Mouse (Mus musculus) embryonic facial prominence, embryonic 14.5 days (tissue): ENCODE results near the gene Smpd3. TPM values are rescaled to one million over a fixed set of nuclear protein-coding genes. Genes with fewer than 3 reads are reported as not detected.

Source experiments
- ATAC-seq: fragments of 200-750 bp; cut with Nextera tagmentation; 2 replicates; pipeline ENCODE4 v1.8.0; 2017; ENCODE audit warnings: low read depth, moderate number of reproducible peaks, moderate TSS enrichment
- DNase-seq: peaks from one replicate; pipeline ENCODE4 v3.0.0-alpha.2; 2015; ENCODE audit warnings: low spot score
- H3K27ac ChIP-seq: fragments of 300-500 bp; sonication (generic); replicated peaks from 2 replicates; pipeline ENCODE4 v1.5.1; 2014; ENCODE audit warnings: low read depth, mild to moderate bottlenecking, low read length, moderate library complexity
- H3K27me3 ChIP-seq: fragments of 300-500 bp; sonication (generic); replicated peaks from 2 replicates; pipeline ENCODE4 v1.6.1; 2014; ENCODE audit warnings: low read length; ENCODE audit not compliant: control insufficient read depth, insufficient read depth
- H3K36me3 ChIP-seq: fragments of 300-500 bp; sonication (generic); 2 replicates; pipeline ENCODE4 v1.6.1; 2014; ENCODE audit warnings: low read length, mixed read lengths; ENCODE audit not compliant: control insufficient read depth, insufficient read depth
- H3K4me1 ChIP-seq: fragments of 300-500 bp; sonication (generic); 2 replicates; pipeline ENCODE4 v1.6.1; 2014; ENCODE audit warnings: antibody characterized with exemption, low read length; ENCODE audit not compliant: control insufficient read depth, insufficient read depth
- H3K4me2 ChIP-seq: fragments of 300-500 bp; sonication (generic); 2 replicates; pipeline ENCODE4 v1.6.1; 2014; ENCODE audit warnings: low read depth, mild to moderate bottlenecking, low read length, moderate library complexity, mixed read lengths
- H3K4me3 ChIP-seq: fragments of 300-500 bp; sonication (generic); 2 replicates; pipeline ENCODE4 v1.5.1; 2014; ENCODE audit warnings: low read depth, mild to moderate bottlenecking, low read length
- H3K9ac ChIP-seq: fragments of 300-500 bp; sonication (generic); 2 replicates; pipeline ENCODE4 v1.6.1; 2014; ENCODE audit warnings: low read depth, mild to moderate bottlenecking, low read length, moderate library complexity, mixed read lengths
- H3K9me3 ChIP-seq: fragments of 300-500 bp; sonication (generic); 2 replicates; pipeline ENCODE4 v1.6.1; 2016; ENCODE audit warnings: low read length; ENCODE audit not compliant: control insufficient read depth
- WGBS: fragments of 180-500 bp; shearing (Covaris S2); extraction: QIAGEN DNeasy Blood & Tissue Kit; methylation state at CpG from one replicate; pipeline ENCODE4 v1.1.7; 2014; 5-methylcytosine and 5-hydroxymethylcytosine counted together
- polyA plus RNA-seq: library from polyadenylated mRNA; unstranded; fragments of >200 nt; fragmentation: Nextera tagmentation; extraction: Ambion mirVana; gene quantifications from 2 replicates; pipeline ENCODE4 v1.2.1, GENCODE M21; 2014

The Smpd3 gene
- polyA plus RNA-seq, 1 experiment from 2014 or later: 36.3 TPM

- WGBS: 83% methylated on average over 3 of the region's 3 CpGs
- DNase-seq (no peak), ATAC-seq (no peak)
- Histone ChIP-seq H3K27me3 (no peaks in the 10 kb centered on the region), H3K4me2 (no peak overlapping the region), H3K4me3 (no peak overlapping the region), H3K9me3 (no peaks in the 10 kb centered on the region), H3K36me3 (no peaks in the 10 kb centered on the region), H3K4me1 (peaks cover 24% of the 10 kb centered on the region), H3K27ac (no peak overlapping the region), H3K9ac (no peak overlapping the region)
Measured at GRCm38 (mm10) chr8:106273468-106273867, 64.3 kb downstream of the Smpd3 start.

DNA sequence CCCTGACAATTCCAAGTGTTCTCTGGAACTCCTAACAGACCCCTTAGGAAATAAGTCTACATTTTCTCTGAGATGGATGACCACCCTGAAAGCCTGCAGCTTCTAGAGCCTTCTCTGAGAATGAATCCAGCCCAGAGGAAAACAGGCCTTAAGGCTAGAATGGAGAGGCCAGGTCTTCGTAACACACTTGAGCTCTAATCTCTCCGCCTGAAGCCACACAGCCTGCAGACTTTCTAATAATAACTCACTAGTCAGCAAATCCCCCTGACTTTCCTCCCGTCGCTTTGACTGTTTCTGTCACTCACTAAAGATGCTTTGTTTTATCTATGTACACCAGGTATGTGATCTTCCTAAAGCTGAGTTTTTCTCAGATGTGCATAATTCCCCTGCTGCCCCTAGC lies 66.4 kb downstream of the Smpd3 start:
- Histone ChIP-seq H3K27ac (peak overlapping the region; percentile 50; the same call in 1 of the 2 replicates), H3K9ac (no peak overlapping the region), H3K36me3 (no peaks in the 10 kb centered on the region), H3K4me2 (no peak overlapping the region), H3K4me1 (peaks cover 24% of the 10 kb centered on the region), H3K4me3 (no peak overlapping the region), H3K9me3 (no peaks in the 10 kb centered on the region), H3K27me3 (no peaks in the 10 kb centered on the region)
- ATAC-seq: no peak
- DNase-seq: no peak
- WGBS: 46% methylated on average over 4 of the region's 4 CpGs

DNA sequence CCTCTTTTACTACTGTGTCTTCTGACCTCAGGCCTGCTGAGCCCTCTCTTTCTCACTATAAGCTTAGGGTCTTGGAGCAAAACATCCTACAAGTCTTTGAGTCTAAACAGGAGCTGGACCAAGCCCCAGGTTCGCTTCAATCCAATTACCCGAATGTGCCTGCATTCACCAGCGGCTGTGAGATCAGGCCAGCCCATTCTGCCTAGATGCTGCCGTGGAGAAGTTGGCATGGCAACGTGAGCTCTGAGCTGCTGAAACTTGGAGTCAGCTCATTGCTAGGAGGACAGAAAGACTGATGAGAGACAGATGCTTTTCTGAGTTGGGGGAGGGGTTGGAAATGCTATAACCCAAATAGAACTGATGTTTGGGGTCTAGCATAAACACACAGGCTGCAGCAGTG lies 67.0 kb downstream of the Smpd3 start:
- ATAC-seq (peak; percentile 61; the same call in 1 of the 2 replicates), DNase-seq (peak; percentile 80)
- WGBS: 15% methylated on average over 5 of the region's 5 CpGs
- no peak overlapping the region for H3K4me3 ChIP-seq
- H3K4me2 ChIP-seq: no peak overlapping the region
- no peaks in the 10 kb centered on the region for H3K9me3 ChIP-seq
- peak overlapping the region; percentile 40 for H3K27ac ChIP-seq
- H3K36me3 ChIP-seq: no peaks in the 10 kb centered on the region
- H3K27me3 ChIP-seq: no peaks in the 10 kb centered on the region
- no peak overlapping the region for H3K9ac ChIP-seq
- peaks cover 24% of the 10 kb centered on the region for H3K4me1 ChIP-seq

GRCm38 (mm10) chr8:106268710-106269346 lies 69.0 kb downstream of the Smpd3 start:
- no peak overlapping the region for H3K27ac ChIP-seq
- ATAC-seq (peak; percentile 28; the same call in 1 of the 2 replicates), DNase-seq (no peak)
- peaks cover 24% of the 10 kb centered on the region for H3K4me1 ChIP-seq
- no peak overlapping the region for H3K4me2 ChIP-seq
- 63% methylated on average over 5 of the region's 5 CpGs for WGBS
- H3K9ac ChIP-seq: no peak overlapping the region
- no peaks in the 10 kb centered on the region for H3K36me3 ChIP-seq
- H3K4me3 ChIP-seq: no peak overlapping the region
- no peaks in the 10 kb centered on the region for H3K9me3 ChIP-seq
- no peaks in the 10 kb centered on the region for H3K27me3 ChIP-seq

DNA sequence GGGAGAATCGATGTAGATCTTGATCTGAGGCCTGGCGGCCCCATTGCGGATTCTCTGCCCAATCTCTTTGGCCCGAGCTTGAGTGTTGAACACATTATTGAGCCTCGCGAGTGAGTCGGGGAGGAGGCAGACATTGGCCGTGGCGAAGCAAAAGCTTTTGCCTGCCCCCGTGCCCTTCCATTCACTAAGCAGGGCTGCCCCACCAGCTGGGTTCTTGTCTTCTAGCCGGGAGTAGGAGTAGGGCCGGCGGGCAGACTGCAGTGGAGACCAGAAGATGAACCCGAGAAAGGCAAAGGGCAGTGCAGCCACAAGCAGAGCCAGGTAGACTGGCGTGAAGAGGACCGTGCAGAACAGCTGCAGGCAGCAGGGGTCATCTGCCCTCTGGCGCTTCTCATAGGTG lies 72.4 kb downstream of the Smpd3 start:
- DNase-seq: no peak
- no peaks in the 10 kb centered on the region for H3K9me3 ChIP-seq
- H3K4me1 ChIP-seq: peaks cover 10% of the 10 kb centered on the region
- no peak overlapping the region for H3K27ac ChIP-seq
- H3K4me2 ChIP-seq: no peak overlapping the region
- H3K36me3 ChIP-seq: no peaks in the 10 kb centered on the region
- WGBS: 82% methylated on average over 17 of the region's 17 CpGs
- no peak overlapping the region for H3K9ac ChIP-seq
- H3K4me3 ChIP-seq: no peak overlapping the region
- no peaks in the 10 kb centered on the region for H3K27me3 ChIP-seq
- ATAC-seq: no peak

- 79% methylated on average over 4 of the region's 4 CpGs for WGBS
- no peak for ATAC-seq
- 0 out of 2 replicates have a peak, but pooled peaks cover 4% of the 10 kb centered on the region for H3K36me3 ChIP-seq
Measured at GRCm38 (mm10) chr8:106263928-106264327, 73.9 kb downstream of the Smpd3 start.

DNA sequence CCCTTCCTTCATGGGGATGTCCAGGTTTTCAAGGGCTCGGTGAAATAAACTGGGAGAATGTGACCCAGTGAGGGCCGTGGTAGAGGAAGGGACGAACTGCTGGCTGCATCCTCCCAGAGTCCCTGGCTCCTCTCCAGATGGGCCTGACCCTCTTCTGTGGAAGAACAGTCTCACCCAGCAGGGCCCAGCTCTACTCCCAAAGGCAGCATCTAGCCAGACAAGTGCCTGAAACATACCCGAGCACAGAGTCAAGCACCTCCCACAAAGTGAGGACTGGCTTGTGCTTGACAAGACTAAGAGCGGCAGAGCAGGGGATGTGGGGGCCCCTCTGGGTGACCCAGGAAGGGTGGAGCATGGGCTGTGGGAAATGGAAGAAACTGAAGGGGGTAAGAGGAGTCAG lies 75.4 kb downstream of the Smpd3 start:
- H3K4me1 ChIP-seq: no peaks in the 10 kb centered on the region
- no peaks in the 10 kb centered on the region for H3K9me3 ChIP-seq
- 0 out of 2 replicates have a peak, but pooled peaks cover 9% of the 10 kb centered on the region for H3K36me3 ChIP-seq
- no peaks in the 10 kb centered on the region for H3K27me3 ChIP-seq
- 56% methylated on average over 5 of the region's 5 CpGs for WGBS
- H3K9ac ChIP-seq: no peak overlapping the region
- no peak overlapping the region for H3K4me3 ChIP-seq
- no peak for ATAC-seq
- H3K27ac ChIP-seq: no peak overlapping the region
- no peak overlapping the region for H3K4me2 ChIP-seq
- no peak for DNase-seq

More at GRCm38 (mm10) chr8:106263928-106264327, 73.9 kb downstream of the Smpd3 start:
- no peaks in the 10 kb centered on the region for H3K4me1 ChIP-seq
- H3K4me2 ChIP-seq: no peak overlapping the region
- H3K4me3 ChIP-seq: no peak overlapping the region
- H3K9me3 ChIP-seq: no peaks in the 10 kb centered on the region
- H3K27ac ChIP-seq: no peak overlapping the region
- H3K9ac ChIP-seq: no peak overlapping the region
- no peak for DNase-seq
- no peaks in the 10 kb centered on the region for H3K27me3 ChIP-seq

GRCm38 (mm10) chr8:106260894-106261293 lies 76.9 kb downstream of the Smpd3 start:
- Histone ChIP-seq H3K9ac (no peak overlapping the region), H3K4me3 (no peak overlapping the region), H3K27ac (no peak overlapping the region), H3K36me3 (0 out of 2 replicates have a peak, but pooled peaks cover 9% of the 10 kb centered on the region), H3K4me2 (no peak overlapping the region), H3K9me3 (no peaks in the 10 kb centered on the region), H3K27me3 (no peaks in the 10 kb centered on the region), H3K4me1 (no peaks in the 10 kb centered on the region)
- DNase-seq (no peak), ATAC-seq (no peak)
- 67% methylated on average over 4 of the region's 4 CpGs for WGBS
